Mouse (Mus musculus) liver, adult 2 months (tissue): ENCODE data around the gene Dnaja3. TPM values are rescaled to one million over a fixed set of nuclear protein-coding genes. Genes with fewer than 3 reads are reported as not detected.

Experiments used
- DNase-seq: peaks from one replicate; pipeline ENCODE4 v3.0.0-alpha.2; 2011; ENCODE audit warnings: low read depth, low spot score; ENCODE audit errors: extremely low read depth
- H3K27ac ChIP-seq: fragments of 200-500 bp; replicated peaks from 2 replicates; pipeline ENCODE4 v1.5.1; 2012; ENCODE audit warnings: low read depth, mild to moderate bottlenecking, control low read depth, inconsistent platforms, low read length; ENCODE audit not compliant: insufficient read depth
- H3K27me3 ChIP-seq: fragments of 200-500 bp; 2 replicates; pipeline ENCODE4 v1.6.1; 2012; ENCODE audit warnings: mild to moderate bottlenecking, moderate library complexity, low read length, inconsistent platforms; ENCODE audit not compliant: control insufficient read depth, insufficient read depth
- H3K36me3 ChIP-seq: fragments of 200-500 bp; 2 replicates; pipeline ENCODE4 v1.6.1; 2012; ENCODE audit warnings: low read length, inconsistent platforms; ENCODE audit not compliant: control insufficient read depth, insufficient read depth
- H3K4me1 ChIP-seq: fragments of 200-500 bp; 2 replicates; pipeline ENCODE4 v1.6.1; 2011; ENCODE audit warnings: low read length; ENCODE audit not compliant: control insufficient read depth, insufficient read depth
- H3K4me3 ChIP-seq: fragments of 200-500 bp; 2 replicates; pipeline ENCODE4 v1.5.1; 2011; ENCODE audit warnings: low read depth, mild to moderate bottlenecking, control low read depth, low read length, moderate library complexity; ENCODE audit not compliant: insufficient read depth
- H3K79me2 ChIP-seq: fragments of 200-500 bp; 2 replicates; pipeline ENCODE4 v1.6.1; 2012; ENCODE audit warnings: inconsistent platforms, mild to moderate bottlenecking, low read length, moderate library complexity; ENCODE audit not compliant: control insufficient read depth, insufficient read depth
- H3K9ac ChIP-seq: fragments of 200-500 bp; 2 replicates; pipeline ENCODE4 v1.6.1; 2012; ENCODE audit warnings: low read depth, mild to moderate bottlenecking, control low read depth, inconsistent platforms, low read length
- CTCF ChIP-seq: fragments of 200-500 bp; IDR thresholded peaks from 2 replicates; pipeline ENCODE4 v1.5.1; 2011; ENCODE audit warnings: low read depth, low read length, control low read depth
- POLR2A ChIP-seq: fragments of 200-500 bp; IDR thresholded peaks from 2 replicates; pipeline ENCODE4 v1.6.1; 2011; ENCODE audit warnings: low read length, control low read depth; ENCODE audit not compliant: insufficient read depth; ENCODE audit errors: extremely low read depth
- WGBS: fragments of 180-500 bp; shearing (Covaris S2); methylation state at CpG from one replicate; pipeline ENCODE4 v1.1.7; 2018; 5-methylcytosine and 5-hydroxymethylcytosine counted together
- polyA plus RNA-seq: library from polyadenylated mRNA; depleted of rRNA; stranded (reverse); fragments of >200 nt; gene quantifications from 2 replicates; pipeline ENCODE4 v1.2.3, GENCODE M21; 2012
- total RNA-seq: library from RNA; depleted of rRNA; stranded (reverse); fragments of >200 nt; gene quantifications from 2 replicates; pipeline ENCODE4 v1.2.3, GENCODE M21; 2014

Dnaja3 gene
- total and polyA plus RNA-seq, 2 experiments = 37.7 to 76.3 TPM

GRCm38 (mm10) chr16:4652707-4653416 is 13.1 kb downstream of the Dnaja3 start:
- peak overlapping the region; percentile 17; the same call in 1 of the 2 replicates for H3K27ac ChIP-seq
- DNase-seq = peak; percentile 77

GRCm38 (mm10) chr16:4654706-4655105 is 14.9 kb downstream of the Dnaja3 start:
- TF ChIP-seq POLR2A = no peak
- peak; percentile 61 for TF ChIP-seq CTCF
- Histone ChIP-seq H3K79me2 (peaks cover 1% of the 10 kb centered on the region), H3K4me1 (peaks cover 20% of the 10 kb centered on the region), H3K27me3 (no peaks in the 10 kb centered on the region), H3K4me3 (no peak overlapping the region), H3K9ac (no peak overlapping the region), H3K27ac (peak overlapping the region; percentile 26; the same call in 1 of the 2 replicates), H3K36me3 (peaks cover 2% of the 10 kb centered on the region; the same call in 1 of the 2 replicates)
- DNase-seq = peak; percentile 52
- WGBS = 72% methylated on average over 10 of the region's 10 CpGs

More at GRCm38 (mm10) chr16:4652707-4653416, 13.1 kb downstream of the Dnaja3 start:
- Histone ChIP-seq H3K27me3 (no peaks in the 10 kb centered on the region), H3K9ac (no peak overlapping the region), H3K36me3 (peaks cover 4% of the 10 kb centered on the region; the same call in 1 of the 2 replicates), H3K79me2 (peaks cover 13% of the 10 kb centered on the region), H3K4me3 (no peak overlapping the region), H3K4me1 (peaks cover 20% of the 10 kb centered on the region)
- TF ChIP-seq CTCF (no peak), POLR2A (no peak)
- 53% methylated on average over 4 of the region's 4 CpGs for WGBS

- DNase-seq = peak; percentile 64
- peaks cover 20% of the 10 kb centered on the region for H3K4me1 ChIP-seq
- H3K9ac ChIP-seq = no peak overlapping the region
- peak overlapping the region; percentile 22; the same call in 1 of the 2 replicates for H3K27ac ChIP-seq
- H3K79me2 ChIP-seq = no peaks in the 10 kb centered on the region; the same call in 1 of the 2 replicates
- no peak overlapping the region for H3K4me3 ChIP-seq
- no peaks in the 10 kb centered on the region; the same call in 1 of the 2 replicates for H3K36me3 ChIP-seq
- TF ChIP-seq POLR2A = no peak
- TF ChIP-seq CTCF = peak; percentile 67
- WGBS = 42% methylated on average over 4 of the region's 4 CpGs
- H3K27me3 ChIP-seq = no peaks in the 10 kb centered on the region
Observed at GRCm38 (mm10) chr16:4655251-4655734, 15.5 kb downstream of the Dnaja3 start.

- H3K4me3 ChIP-seq = no peak overlapping the region
- H3K36me3 ChIP-seq = no peaks in the 10 kb centered on the region; the same call in 1 of the 2 replicates
- H3K27ac ChIP-seq = no peak overlapping the region
- no peaks in the 10 kb centered on the region for H3K79me2 ChIP-seq
- no peaks in the 10 kb centered on the region for H3K27me3 ChIP-seq
- no peak for DNase-seq
- peaks cover 19% of the 10 kb centered on the region for H3K4me1 ChIP-seq
- no peak overlapping the region for H3K9ac ChIP-seq
- WGBS = 64% methylated on average over 11 of the region's 11 CpGs
- TF ChIP-seq POLR2A (no peak), CTCF (no peak)
Observed at GRCm38 (mm10) chr16:4655764-4656570, 16.2 kb downstream of the Dnaja3 start.

- TF ChIP-seq CTCF (no peak), POLR2A (no peak)
- Histone ChIP-seq H3K27me3 (no peaks in the 10 kb centered on the region), H3K4me3 (no peak overlapping the region), H3K36me3 (peaks cover 3% of the 10 kb centered on the region; the same call in 1 of the 2 replicates), H3K4me1 (peaks cover 18% of the 10 kb centered on the region), H3K79me2 (no peaks in the 10 kb centered on the region), H3K9ac (no peak overlapping the region), H3K27ac (no peak overlapping the region)
- 84% methylated on average over 9 of the region's 9 CpGs for WGBS
- DNase-seq = no peak
Observed at GRCm38 (mm10) chr16:4656571-4657081, 16.8 kb downstream of the Dnaja3 start.
